In the genomic region with DNA sequence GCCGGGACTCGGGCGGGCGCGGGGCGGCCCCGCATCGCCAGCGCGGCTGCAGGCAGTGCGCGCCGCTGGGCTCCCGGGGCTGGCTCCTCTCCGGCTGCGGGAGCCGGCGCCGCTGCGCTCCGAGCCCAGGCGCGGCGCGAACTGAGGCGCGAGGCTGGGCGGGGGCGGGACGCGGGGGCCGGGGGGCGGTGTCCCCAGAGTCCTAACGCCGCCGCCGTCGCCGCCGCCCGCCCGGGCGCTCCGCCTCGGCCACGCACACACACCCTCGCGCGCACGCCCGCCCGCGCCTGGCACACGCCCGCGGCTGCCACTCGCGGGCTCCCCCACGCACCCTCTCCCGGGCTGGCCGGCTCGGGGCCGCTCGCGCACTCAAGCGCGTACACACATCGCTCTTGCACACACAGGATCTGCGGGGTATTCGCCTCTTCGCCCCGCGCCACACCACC, we compare ENCODE assay signal across 8 mouse cellular contexts. TPM values are rescaled to one million over a fixed set of nuclear protein-coding genes. Genes with fewer than 3 reads are reported as not detected.
DNase-seq lines count a peak whose midpoint lies in the region; ATAC-seq lines count a peak whose summit lies in the region.

Ptprt (minus strand) TSS at position 207 of the 446 bp plus-strand sequence.

- peak within 1 kb of the TSS; percentile 21 for H3K9ac ChIP-seq in kidney, embryonic 15.5 days
- H3K9ac ChIP-seq in neural tube, embryonic 14.5 days (replicated peaks; ENCODE audit: low read depth, low read length) = peak within 1 kb of the TSS; percentile 76

- peak within 1 kb of the TSS; percentile 90 for H3K4me2 ChIP-seq in kidney, embryonic 15.5 days
- H3K4me2 ChIP-seq in neural tube, embryonic 14.5 days (ENCODE audit: low read depth, low read length) = peak within 1 kb of the TSS; percentile 98

- 0 out of 2 replicates have a peak within 1 kb of the TSS, but pooled peaks have one; percentile 41 for H3K27ac ChIP-seq in kidney, embryonic 15.5 days
- peak within 1 kb of the TSS; percentile 28 for H3K27ac ChIP-seq in neural tube, embryonic 14.5 days (ENCODE audit: low read depth, low read length)

- peak within 1 kb of the TSS; percentile 55 for H3K4me3 ChIP-seq in kidney, embryonic 15.5 days (replicated peaks)
- peak within 1 kb of the TSS; percentile 64 for H3K4me3 ChIP-seq in neural tube, embryonic 14.5 days (ENCODE audit: low read depth, low read length)

- H3K4me1 ChIP-seq in kidney, embryonic 15.5 days = peaks cover 40% of the 10 kb centered on the region
- H3K4me1 ChIP-seq in neural tube, embryonic 14.5 days (ENCODE audit: control insufficient read depth, insufficient read depth, low read length) = peaks cover 12% of the 10 kb centered on the region

- intact Hi-C loops in left cerebral cortex, postnatal 25 days (cut with DNase I) = loop anchor here (5.0 kb wide), 2 partner anchors 251 to 364 kb away; no protein-coding TSS in a partner anchor

- ATAC-seq in kidney, embryonic 15.5 days (replicated peaks; ENCODE audit: low FRiP score) = peak; percentile 37
- ATAC-seq in neural tube, embryonic 14.5 days (ENCODE audit: low read depth) = peak; percentile 60

- DNase-seq in kidney, postnatal 36 days = no peak
- peak; percentile 34 for DNase-seq in cerebellum, adult 8-10 months
- peak; percentile 48 to 50 for DNase-seq in frontal cortex, postnatal 10 days (ENCODE audit: low spot score in 2 of 2)
- peak; percentile 58 to 65 for DNase-seq in left cerebral cortex, postnatal 25 days (ENCODE audit: low spot score in 2 of 2)
- no peak for DNase-seq in spleen, postnatal 4 days (ENCODE audit: low spot score in 2 of 2)
- no peak for DNase-seq in thymus, adult 18-20 months

- no peaks in the 10 kb centered on the region for H3K36me3 ChIP-seq in kidney, embryonic 15.5 days
- no peaks in the 10 kb centered on the region for H3K36me3 ChIP-seq in neural tube, embryonic 14.5 days (ENCODE audit: control insufficient read depth, insufficient read depth, low read length)

- no peaks in the 10 kb centered on the region for H3K9me3 ChIP-seq in kidney, embryonic 15.5 days (replicated peaks)
- no peaks in the 10 kb centered on the region for H3K9me3 ChIP-seq in neural tube, embryonic 14.5 days (ENCODE audit: control insufficient read depth, low read length)

- 0% methylated on average over 39 of the region's 73 CpGs for WGBS in kidney, embryonic 15.5 days
- WGBS in neural tube, embryonic 14.5 days = under 1% methylated on average over 51 of the region's 73 CpGs

- H3K27me3 ChIP-seq in kidney, embryonic 15.5 days = peaks cover 80% of the 10 kb centered on the region
- H3K27me3 ChIP-seq in neural tube, embryonic 14.5 days (ENCODE audit: control insufficient read depth, insufficient read depth, low read length) = peaks cover 8% of the 10 kb centered on the region; the same call in 1 of the 2 replicates

RNA-seq across cellular contexts. Expression of gene Ptprt, which starts in this region (rescaled TPM):
- polyA plus RNA-seq in kidney, embryonic 15.5 days (2015; fragmentation: Nextera tagmentation; extraction: Ambion mirVana) = 2.9 and 3.2 TPM in 2 replicates
- total RNA-seq in left cerebral cortex, postnatal 25 days (2021) = 100 to 1,000 TPM in 1 of 2 experiments, 10 to 100 TPM in 1; 94.2 to 103 TPM
- polyA plus RNA-seq in neural tube, embryonic 14.5 days (2014; fragmentation: Nextera tagmentation; extraction: Ambion mirVana) = 18.1 and 23.6 TPM in 2 replicates

Comparison
In these comparisons a context has a peak if more than half of its experiments do, and no peak if none do; other contexts are left out.
1. DNase-seq: peak in cerebellum, adult 8-10 months (single experiment), frontal cortex, postnatal 10 days (2 of 2) and left cerebral cortex, postnatal 25 days (2 of 2); none in kidney, postnatal 36 days (0 of 2), spleen, postnatal 4 days (0 of 2) and thymus, adult 18-20 months (0 of 2).